Mouse (Mus musculus) thymus, postnatal 4 days (tissue): ENCODE measurements around the gene S100a13.

ENCODE experiments used
- DNase-seq: peaks from one replicate; pipeline ENCODE4 v3.0.0; 2021

Gene S100a13

DNA sequence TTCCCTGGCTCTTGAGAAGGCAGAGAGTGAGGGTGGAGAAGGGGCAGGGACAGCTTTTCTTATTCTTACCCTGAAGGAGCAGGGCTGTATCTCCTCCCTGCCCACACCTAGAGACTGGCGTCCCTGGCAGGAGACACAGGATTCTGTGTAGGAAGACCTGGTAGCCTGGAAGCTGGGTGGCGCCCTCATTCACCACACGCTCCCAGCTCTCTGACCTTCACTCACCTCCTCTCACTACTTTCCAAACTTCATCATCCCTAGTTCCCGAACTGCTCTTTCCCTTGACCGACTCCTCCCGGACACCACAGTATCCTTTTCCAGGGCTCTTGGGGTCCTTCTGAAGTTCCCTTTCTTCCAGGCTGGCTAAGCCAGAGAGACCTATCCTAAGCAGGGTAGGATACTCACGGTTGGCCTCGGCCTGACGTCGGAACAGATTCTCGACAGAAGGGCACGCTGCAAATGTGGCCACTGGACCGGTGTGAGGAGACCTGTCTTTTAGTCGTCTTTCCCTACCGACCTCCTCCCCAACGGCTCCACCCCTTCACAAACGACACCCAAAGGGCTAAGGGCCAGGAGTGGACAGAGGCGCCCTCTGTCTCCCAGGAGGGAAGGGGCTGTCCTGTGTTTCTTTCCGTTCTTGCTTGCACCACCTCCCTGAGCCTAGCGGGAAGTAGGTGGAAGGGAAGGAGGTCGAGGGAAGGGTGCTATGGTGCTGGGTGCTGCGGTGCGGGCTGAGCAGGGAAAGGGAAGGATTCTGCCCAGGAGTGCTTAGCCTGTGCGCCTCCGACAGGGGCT is at the start of gene S100a13, which contains the start of gene S100a1:
S100a13 (plus strand) TSS at position 640 of the 795 bp plus-strand sequence.
S100a1 (minus strand) TSS at position 597 of the 795 bp plus-strand sequence.
- DNase-seq = peak; percentile 41

DNA sequence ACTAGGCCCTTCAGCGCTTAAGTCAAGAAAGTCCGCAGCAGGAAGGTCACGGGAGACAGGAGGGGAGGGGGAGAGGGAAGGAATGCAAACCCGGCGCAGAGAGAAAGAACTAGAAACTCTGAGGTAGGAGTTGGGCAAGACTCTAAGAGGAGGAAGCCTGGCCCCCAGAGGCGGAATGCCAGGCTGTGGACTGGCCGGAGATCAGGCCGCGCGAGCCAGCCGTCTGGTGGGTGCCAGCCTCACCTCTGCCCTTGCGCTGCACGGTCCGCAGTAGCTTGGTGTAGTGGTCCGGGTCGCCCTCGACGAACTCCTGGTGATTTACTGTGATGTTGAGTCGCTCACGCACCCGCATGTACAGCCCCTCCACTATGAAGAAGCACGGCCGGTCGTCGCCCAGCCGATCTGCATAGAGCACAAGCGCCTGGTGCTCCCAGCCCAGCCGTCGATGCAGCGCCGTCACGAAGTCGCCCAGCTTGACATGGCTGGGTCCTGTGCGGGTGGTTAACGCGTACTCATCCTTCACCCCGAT is 49.6 kb upstream of the S100a13 start:
- no peak for DNase-seq

DNA sequence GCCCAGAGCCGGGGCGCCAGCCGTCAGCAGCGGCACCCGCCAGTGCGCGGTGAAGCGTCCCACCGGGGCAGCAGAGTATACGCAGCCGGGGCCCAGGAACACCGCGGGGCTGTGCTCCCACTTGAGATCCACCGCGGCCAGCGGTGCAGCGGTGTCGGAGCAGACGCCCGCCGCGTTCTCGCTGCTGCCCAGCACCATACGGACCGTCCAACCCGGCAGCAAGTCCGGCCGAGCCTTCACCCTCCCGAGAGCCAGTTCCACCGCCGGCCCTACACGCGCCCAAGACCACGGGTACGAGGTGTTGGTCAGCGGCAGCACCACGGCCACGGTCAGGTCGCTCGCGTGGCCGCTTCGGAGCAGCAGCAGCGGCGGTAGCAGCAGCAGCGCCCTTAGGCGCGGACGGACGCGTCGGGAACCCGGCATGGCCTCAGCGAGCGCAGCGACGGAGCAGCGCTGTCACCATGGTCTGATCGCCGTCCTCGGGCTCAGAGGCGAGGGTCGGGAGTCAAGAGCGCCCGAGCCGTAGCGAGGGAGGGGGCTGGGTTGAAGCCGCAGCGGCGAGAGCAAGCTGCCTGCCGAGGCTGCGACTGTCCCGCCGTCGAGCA is 49.1 kb upstream of the S100a13 start:
- DNase-seq = peak; percentile 56

DNA sequence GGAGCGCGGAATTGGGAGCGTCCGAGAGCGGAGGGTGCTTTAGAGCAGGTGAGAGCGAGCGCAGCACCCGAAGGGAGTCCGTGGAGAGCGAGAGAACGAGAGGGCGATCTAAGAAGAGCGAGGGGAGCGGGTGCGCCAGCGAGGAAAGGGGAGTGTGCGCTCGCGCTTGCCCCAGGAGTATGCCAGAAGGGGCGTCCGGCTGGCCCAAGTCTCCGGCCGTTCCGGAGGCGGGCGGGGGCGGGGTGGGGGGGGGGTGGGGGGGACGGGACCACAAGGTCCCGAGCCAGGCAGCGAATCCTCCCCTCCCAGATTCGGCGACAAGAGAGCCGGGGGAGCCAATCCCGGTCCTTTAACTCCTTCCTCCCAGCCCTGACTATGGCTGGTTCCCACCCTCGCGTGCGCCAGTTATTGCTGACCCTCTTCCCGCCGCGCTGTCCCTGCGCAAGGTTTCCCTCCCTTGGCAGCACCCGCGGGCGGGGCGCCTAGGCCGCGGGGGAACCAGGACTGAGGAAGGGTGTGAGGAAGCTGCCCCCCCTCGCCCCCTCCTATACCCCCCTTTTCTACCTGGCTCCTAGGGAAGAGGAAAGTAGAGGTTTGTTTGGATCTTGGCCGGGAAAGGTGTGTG is 48.4 kb upstream of the S100a13 start, which contains the start of gene Npr1:
Npr1 (minus strand) TSS at position 181 of the 625 bp plus-strand sequence.
- peak; percentile 26 for DNase-seq

DNA sequence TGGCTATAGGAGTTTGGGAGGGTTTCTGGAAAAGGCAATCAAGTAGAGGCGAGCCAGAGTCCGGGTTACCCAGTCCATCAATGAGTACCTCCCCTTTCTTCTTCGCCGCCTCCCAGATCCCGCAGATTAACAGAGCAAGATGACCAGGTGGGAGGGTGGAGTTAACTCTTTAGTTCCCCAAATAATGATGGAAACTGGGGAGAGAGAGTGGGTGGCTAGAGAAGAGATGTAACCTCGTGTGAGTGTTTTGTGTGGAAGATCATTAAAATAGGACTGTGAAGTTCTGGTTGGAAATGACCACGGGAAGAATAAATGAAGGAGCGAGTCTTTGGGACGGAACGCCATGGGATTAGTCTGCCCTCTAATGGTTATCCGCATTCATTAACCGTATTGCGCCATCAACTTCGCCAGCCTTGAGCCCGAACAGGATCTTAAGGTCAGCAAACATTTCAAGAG is 47.9 kb upstream of the S100a13 start:
- no peak for DNase-seq

DNA sequence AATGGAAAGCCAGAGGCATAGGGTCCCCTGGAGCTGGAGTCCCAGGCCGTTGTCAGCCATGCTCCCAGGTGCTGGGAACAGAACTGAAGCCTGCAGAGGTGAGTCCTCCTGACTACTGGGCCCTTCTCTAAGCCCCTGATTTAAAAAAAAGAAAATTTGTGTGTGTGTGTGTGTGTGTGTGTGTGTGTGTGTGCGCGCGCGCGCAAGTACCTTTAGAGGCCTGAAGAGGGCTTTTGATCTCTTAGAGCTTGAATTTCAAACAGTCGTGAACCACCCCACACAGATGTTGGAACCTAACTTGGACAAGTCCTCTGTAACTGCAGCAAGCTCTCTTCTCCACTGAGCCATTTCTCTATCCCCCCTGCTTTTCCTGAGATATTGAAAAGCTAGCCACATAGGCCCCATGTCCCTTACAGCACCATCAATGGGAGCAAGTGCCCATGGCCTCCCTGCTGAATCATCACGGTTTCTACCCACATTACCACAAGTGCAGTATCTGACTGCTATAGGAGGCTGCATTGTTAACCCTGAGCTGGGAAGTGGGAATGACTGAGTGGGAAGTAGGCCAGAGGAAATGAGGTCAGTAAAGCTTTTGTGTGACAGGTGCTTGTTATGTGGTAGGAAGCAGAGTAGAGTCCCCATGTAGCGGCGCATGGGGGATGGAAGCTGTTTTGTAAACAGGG is 46.5 kb upstream of the S100a13 start:
- no peak for DNase-seq

DNA sequence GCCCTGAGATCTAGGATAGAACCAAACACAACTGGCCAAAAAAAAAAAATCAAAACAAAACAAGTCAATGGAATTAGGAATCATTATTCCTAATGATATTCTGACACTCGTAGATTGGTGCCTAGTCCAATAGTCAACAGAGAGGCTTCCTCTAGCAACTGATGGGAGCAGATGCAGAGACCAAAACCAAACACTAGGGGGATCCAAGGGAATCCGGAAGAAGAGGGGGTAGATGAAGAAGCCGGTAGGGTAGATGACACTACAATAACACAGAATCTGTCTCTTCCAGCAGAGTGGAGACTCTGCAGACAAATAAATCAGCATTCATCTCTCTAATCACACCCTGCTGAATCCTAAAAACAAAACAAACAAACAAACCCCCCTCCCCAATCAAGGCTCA is 42.0 kb upstream of the S100a13 start:
- peak; percentile 77 for DNase-seq

DNA sequence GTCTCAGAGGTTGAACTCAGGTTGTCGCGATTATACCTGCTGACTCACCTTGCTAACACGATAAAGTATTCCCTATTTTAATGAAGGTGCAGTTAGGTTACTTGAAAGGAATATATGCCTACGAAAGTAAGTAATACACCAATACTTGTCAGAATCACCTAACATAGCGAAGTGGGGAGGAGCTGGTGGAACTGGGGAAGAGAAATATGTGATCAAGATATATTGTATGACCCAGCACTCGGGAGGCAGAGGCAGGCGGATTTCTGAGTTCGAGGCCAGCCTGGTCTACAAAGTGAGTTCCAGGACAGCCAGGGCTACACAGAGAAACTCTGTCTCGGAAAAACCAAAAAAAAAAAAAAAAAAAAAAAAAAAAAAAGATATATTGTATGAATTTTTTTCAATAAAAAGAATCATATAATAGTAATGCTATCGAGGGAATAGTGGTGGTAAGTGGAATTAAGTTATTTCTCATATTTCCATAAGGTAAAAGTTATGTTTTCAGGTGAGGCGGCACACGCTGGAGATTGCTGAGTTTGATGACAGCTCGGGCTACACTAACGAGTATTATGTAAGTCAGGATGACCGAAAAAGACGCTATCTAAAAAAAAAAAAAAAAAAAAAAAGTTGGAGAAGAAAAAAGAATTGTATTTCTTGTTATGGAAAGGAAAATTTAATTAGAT is 38.9 kb upstream of the S100a13 start:
- no peak for DNase-seq

DNA sequence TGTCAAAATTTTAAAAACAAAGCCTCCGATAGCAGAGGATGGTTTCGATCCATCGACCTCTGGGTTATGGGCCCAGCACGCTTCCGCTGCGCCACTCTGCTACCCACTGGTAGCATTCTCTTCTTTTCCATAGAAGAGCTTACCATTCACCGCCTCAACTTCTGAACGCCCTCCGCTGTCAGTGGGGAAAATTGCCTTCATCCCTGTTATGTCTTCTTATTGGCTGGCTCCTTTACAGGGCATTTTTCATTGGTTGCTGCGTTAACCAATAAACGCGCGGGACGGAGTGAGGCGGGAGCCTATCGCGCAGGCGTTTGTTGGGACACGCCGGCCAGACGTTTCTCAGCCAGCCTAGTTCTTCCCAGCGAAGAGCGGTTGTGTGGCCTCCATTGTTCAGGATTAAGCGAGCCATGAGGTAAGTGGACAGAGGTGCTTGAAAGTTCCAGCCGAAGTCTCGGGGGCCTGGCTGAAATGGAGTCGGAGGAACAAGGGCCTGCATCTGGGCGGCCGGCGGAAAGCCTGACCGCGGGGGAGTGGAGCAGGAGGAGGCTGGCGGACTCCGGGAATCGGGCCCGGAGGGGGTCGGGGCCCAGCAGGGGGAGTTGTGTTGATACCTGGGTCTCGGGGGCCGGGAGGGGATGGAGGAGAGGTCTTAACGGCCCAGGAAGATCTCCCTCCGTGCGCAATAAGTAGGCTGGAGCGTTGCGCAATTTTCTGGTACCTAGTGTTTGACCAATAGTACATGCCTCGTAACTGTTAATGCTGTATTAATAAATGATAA is 38.2 kb upstream of the S100a13 start, which contains the start of gene Ilf2:
Ilf2 (plus strand) TSS at position 296 of the 781 bp plus-strand sequence.
- peak; percentile 93 for DNase-seq

DNA sequence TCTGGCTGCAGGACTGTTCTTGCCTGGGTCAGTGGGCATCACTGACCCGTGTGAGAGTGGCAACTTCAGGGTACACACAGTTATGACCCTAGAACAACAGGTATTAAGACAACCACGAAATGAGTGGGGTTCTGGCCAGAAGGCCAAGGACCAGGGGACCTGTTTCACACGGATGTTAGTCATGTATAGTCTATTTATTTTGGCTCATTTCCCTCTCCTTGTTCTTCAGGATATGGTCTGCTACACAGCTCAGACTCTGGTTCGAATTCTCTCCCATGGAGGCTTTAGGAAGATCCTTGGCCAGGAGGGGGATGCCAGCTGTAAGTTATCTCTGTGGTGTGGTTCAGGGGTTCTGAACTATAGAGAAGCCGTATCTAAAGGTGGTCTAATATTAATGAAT is 27.2 kb upstream of the S100a13 start:
- no peak for DNase-seq

DNA sequence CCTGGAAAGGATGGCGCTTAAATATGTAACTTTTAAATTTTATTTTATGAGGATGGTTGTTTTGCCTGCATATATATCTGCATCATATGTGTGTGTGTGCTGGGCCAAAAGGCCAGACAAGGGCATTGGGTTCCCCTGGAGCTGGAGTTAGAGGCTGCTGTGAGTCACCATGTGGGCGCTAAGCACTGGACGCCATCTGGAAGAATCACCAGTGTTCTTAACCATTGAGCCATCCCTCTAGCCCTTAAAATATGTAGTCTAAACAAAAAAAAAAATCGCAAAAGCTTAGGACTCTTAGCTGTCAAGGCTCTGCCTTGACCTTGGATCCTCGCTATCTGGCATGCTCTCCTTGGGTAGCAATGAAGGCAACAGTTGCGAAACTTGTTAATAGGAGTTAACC is 25.7 kb upstream of the S100a13 start:
- no peak for DNase-seq

DNA sequence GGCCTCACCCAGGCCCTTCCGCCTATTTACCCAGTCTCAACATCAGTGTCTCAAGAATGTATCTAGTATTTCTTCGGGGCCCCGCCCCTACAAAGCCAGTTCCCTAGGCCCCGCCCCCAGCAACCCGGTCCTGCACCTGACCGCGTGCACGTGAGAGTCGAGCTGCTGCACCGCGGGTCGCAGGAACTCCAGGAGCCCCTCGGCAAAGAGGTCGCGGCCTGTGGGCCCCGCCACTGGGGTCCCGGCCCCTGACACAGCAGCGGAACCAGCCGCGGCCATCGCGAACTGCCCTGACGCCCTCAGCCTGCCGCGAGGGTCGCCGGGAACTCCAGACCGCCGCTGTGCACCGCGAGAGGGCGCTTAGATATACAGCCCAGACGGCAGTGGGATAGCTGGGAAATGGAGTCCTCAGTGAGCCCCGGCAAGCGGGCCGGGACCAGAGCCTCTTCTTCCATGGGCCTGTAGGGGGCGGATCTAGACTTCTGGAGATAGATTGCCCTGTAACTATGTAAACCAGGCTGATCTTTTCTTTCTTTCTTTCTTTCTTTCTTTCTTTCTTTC is 23.5 kb upstream of the S100a13 start, which contains the start of gene Snapin:
Snapin (minus strand) TSS at position 338 of the 561 bp plus-strand sequence.
- peak; percentile 98 for DNase-seq

DNA sequence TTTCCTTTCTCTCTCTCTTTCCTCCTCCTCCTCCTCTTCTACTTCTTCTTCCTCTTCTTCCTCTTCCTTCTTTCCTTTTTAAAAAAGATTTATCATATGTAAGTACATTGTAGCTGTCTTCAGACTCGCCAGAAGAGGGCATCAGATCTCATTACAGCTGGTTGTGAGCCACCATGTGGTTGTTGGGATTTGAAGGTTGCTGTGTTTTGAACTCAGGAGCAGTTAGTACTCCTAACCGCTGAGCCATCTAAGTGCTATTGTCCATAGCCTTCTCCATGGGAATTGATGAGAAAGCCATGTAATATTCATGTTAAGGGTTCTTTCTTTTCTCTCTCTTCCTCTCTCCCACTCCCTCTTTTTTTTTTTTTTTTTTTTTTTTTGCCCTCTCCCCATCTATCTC is 22.9 kb upstream of the S100a13 start:
- peak; percentile 48 for DNase-seq

DNA sequence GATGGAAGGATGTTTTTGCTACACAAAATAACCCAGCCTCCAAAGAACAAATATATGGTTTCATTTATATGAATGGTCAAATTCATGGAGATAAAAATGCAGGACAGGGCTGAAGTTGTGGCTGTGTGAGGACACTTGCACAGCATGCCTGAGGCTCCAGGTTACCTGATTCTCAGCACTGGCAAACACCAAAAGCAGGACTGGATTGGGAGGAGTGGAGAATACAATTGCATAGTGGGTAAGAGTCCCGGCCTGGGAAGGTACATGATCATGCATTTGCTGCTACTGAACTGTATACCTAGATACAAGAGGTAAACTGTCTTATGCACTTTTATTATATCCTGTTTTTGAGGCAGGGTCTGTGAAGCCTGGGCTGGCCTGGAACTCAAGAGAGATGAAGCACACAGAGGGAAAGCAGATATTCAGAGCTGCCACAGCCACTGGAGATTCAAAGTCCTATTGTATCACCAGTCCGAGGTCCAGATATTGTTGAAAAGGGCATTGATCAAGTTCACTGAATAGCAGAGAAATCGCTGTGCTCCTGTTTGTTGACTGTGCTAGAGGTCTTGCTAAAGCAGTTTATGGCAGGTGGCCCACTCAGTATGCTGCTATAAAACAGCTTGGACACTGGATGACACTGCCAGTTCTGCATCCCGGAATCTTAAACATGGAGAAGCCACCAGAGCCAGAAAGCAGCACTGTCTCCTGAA is 20.2 kb upstream of the S100a13 start:
- no peak for DNase-seq

DNA sequence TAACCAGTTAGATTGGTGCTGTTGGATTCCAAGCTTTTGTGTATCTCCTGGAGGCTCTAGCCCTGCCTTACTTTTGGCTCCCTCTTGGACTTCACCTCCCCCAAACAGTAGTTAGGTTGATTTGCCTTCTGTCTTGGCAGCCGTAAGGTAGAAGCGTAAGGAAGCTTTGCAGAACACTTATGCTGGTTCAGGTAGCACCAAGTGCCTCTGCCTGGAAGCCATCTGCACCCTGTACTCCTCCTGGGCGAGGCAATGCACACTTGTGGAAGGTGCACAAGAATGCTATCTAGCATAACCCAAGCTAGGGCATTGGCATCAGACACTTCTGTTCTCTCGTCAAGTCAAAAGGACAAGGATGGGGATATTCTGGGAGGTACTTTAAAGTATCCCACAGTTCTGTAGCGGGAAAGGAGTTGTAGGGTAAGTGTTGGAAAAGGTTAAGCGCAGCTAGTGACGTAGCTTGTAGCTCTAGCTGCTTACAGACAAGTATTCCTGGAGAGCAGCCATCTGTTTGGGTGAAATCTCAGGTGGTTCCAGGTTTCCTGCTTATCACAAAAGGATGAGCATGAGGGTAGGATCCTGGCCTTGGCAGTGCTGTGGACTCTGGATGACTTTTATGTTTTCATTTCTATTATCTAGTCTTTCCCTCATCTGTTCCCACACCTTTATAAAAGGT is 18.2 kb upstream of the S100a13 start:
- no peak for DNase-seq

DNA sequence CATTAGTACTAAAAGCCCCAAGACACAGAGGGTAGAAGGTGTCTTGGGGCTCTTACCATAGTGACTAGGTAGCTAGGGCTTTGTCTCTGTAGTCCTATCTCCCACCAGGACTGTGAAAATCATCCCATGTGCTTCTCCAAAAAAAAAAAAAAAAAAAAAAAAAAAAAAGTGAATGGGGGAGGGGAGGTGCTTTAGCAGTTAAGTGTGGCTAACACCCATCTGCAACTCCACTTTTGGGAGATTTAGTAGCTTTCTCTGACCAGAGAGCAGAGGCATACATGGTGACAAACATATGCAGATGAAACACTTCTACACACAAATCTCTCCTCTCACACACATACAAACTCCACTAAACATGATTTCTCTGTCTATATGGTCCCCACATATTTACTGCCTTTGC is 16.6 kb upstream of the S100a13 start:
- no peak for DNase-seq

DNA sequence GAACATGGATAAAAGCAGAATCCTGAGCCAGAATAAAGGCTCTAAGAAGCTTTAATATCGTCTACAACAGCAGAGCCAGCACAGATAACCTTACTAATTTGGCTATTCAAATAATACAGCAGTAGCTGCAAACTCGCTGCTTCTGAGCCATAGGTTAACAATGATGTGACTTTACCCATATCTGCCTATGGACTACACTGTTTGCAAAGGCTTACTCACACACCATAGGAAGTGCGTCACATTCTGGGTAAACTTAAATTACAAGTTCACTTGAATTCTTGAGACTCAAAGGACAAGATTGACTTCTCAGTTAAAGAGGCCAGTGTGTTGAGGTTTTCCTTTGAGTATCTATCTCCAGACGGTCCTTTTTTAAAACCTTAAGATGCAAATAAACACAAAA is 10.8 kb upstream of the S100a13 start:
- DNase-seq = no peak

DNA sequence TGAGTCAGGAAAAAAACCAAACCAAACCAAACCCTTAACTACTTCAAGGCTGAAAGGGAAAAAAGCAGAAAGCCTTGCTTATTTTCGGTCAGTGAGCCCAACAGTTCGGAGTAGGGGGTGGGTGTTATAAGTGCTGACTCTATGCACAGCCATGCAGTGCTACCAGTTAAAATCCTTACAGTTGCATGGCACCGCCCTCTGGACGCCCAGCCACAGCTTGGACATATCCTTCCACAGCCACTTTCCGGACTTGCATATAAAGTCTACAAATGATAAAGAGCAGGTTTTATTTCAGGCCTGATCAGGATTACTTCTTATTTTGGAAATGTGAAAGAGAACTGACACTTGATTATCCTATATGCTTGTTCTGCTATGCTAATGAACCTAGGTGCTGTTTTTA is 9.0 kb upstream of the S100a13 start:
- DNase-seq = no peak

DNA sequence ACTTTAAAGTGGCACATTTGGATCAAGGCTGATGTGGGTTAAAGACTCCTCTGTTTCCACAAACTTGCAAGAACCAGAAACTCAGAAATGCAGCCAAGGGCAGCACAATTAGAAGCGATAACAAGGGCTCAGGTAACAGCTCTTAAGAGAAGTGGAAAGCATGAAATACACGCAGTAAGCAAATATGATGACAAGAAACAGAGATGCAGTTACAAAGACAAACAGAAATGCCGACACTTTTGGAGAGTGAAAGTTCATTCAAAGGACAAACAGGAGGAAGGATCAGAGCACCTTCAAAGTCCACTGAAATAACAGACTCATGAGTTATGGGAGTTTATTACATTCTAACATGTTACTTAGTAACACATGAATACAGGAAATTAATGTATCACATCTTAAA is 7.9 kb upstream of the S100a13 start:
- no peak for DNase-seq
